Mouse (Mus musculus) heart, postnatal 14 days (tissue): Measurements from ENCODE around the gene Anks3. TPM values are rescaled to one million over a fixed set of nuclear protein-coding genes. Genes with fewer than 3 reads are reported as not detected.
A peak's percentile ranks its signal among the peaks of the same experiment; 100 is the strongest.

Experiments
- DNase-seq, 2 experiments: peaks; one replicate each; pipeline ENCODE4 v3.0.0; 2021 to 2022
- intact Hi-C: fragments of 180-260 bp; cut with DNase I; formaldehyde crosslinking; loops from one replicate; pipeline ENCODE4 v1.15.1; 2025
- total RNA-seq, 2 experiments: library from RNA; stranded (reverse); gene quantifications; 2 replicates each; pipeline ENCODE4 v1.2.3; 2021

Anks3 gene
- total RNA-seq, 2 experiments from 2014 or later = 15.3 to 16.3 TPM

GRCm38 (mm10) chr16:4904878-4905277 is 59.1 kb downstream of the Anks3 start:
- DNase-seq = no peak
- intact Hi-C loops = no loop called here

DNA sequence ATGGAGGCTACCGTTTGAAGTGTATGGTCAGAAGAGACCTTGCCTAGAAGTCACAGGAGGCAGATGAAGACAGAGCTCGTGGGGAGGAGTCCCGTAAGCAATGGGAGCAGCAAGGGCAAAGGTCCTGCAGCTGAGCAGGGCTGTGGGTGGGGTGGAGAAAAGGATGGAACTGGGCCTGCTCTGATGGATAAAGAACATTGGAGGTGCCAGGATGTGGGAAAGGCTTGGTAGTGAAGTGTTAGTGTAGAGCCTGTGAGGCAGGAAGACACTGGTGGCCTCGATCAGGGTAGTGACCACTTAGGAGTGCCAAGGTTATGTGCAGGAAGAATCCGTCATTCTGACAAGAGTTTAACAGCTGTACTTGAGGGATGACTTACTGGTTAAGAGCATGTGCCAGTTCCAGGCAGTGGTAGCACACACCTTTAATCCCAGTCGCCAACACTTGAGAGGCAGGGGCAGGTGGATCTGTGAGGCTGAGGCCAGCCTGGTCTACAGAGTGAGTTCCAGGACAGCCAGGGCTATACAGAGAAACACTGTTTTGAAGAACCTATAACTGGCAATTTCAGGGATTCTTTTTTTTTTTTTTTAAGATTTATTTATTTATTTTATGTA is 60.4 kb downstream of the Anks3 start:
- no peak for DNase-seq
- intact Hi-C loops = no loop called here

- no peak for DNase-seq
- intact Hi-C loops = no loop called here
Measured at GRCm38 (mm10) chr16:4902390-4902789, 61.6 kb downstream of the Anks3 start.

- intact Hi-C loops = no loop called here
- no peak for DNase-seq
Measured at GRCm38 (mm10) chr16:4901167-4901566, 62.8 kb downstream of the Anks3 start.

DNA sequence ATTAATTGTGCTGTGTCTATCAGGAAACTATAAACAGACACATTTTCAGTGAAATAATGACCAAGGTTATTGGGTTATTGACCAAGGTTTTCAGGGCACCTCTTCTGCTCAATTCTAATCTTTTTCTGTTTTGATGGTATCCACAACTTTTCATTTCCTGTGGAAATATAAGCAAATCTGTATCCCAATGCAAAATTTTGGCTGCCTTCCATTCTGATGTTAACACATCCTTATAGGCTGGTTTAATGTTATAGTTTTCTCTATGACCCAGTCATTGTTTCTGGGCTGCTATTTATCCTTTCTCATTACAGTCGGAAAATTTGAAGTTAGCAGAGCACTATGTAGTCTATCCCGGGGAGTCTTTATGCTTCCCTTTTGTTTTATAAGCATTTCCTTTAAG is 64.3 kb downstream of the Anks3 start:
- intact Hi-C loops = no loop called here

GRCm38 (mm10) chr16:4898881-4899280 is 65.1 kb downstream of the Anks3 start:
- DNase-seq = no peak
- intact Hi-C loops = no loop called here

More for the DNA sequence above, 64.3 kb downstream of the Anks3 start:
- DNase-seq = no peak

GRCm38 (mm10) chr16:4897146-4897730 is 66.8 kb downstream of the Anks3 start:
- intact Hi-C loops = loop anchor here (2.0 kb wide), 1 partner anchor 16 kb away; no protein-coding TSS in a partner anchor
- DNase-seq = no peak

- intact Hi-C loops = loop anchor here (2.0 kb wide), 1 partner anchor 16 kb away; no protein-coding TSS in a partner anchor
- peak; percentile 50 to 66 for DNase-seq
Measured at GRCm38 (mm10) chr16:4896249-4897027, 67.6 kb downstream of the Anks3 start.

- no peak for DNase-seq
- intact Hi-C loops = no loop called here
Measured at GRCm38 (mm10) chr16:4894201-4894908, 69.7 kb downstream of the Anks3 start.

GRCm38 (mm10) chr16:4892171-4892570 is 71.8 kb downstream of the Anks3 start:
- intact Hi-C loops = no loop called here
- no peak for DNase-seq

Other genes starting within 250 kb of the Anks3 start
- gene Nmral1, start 244.8 kb downstream of the Anks3 start, total RNA-seq = 1 to 10 TPM; 3.2 to 4.5 TPM
- gene Hmox2, start 237.8 kb downstream of the Anks3 start, total RNA-seq = 10 to 100 TPM; 70.5 to 71.1 TPM
- gene Cdip1, start 173.9 kb downstream of the Anks3 start, total RNA-seq = 10 to 100 TPM; 78.8 to 81.3 TPM
- gene 4930562C15Rik, start 128.8 kb downstream of the Anks3 start, total RNA-seq = under 1 TPM in 1 of 2 experiments, not detected in 1; 0.14 TPM
- gene Ubald1, start 83.9 kb downstream of the Anks3 start, total RNA-seq = 10 to 100 TPM; 21.3 to 23.1 TPM
- gene Mgrn1, start 78.0 kb downstream of the Anks3 start, total RNA-seq = 100 to 1,000 TPM; 151 to 161 TPM
- gene Nudt16l1, start 25.4 kb downstream of the Anks3 start, total RNA-seq = 10 to 100 TPM; 31.4 to 32.3 TPM
- not detected for gene Sept12, start 33.6 kb upstream of the Anks3 start, total RNA-seq
- not detected for gene Smim22, start 43.1 kb upstream of the Anks3 start, total RNA-seq
- 10 to 100 TPM; 22.8 to 24.8 TPM for gene Rogdi, start 49.3 kb upstream of the Anks3 start, total RNA-seq
- gene Glyr1, start 85.7 kb upstream of the Anks3 start, total RNA-seq = 10 to 100 TPM; 50.9 to 51.0 TPM
- 10 to 100 TPM; 32.9 to 34.6 TPM for gene Ubn1, start 85.9 kb upstream of the Anks3 start, total RNA-seq
- 1 to 10 TPM; 3.3 to 3.9 TPM for gene Ppl, start 168.2 kb upstream of the Anks3 start, total RNA-seq
- gene Sec14l5, start 182.9 kb upstream of the Anks3 start, total RNA-seq = under 1 TPM; 0.36 to 0.41 TPM
- 10 to 100 TPM in 1 of 2 experiments, 1 to 10 TPM in 1; 8.8 to 10.4 TPM for gene Nagpa, start 239.8 kb upstream of the Anks3 start, total RNA-seq